25 mouse cellular contexts compared by ENCODE assay signal in genomic region chr10:34309915-34310685, GRCm38 (mm10). TPM values are rescaled to one million over a fixed set of nuclear protein-coding genes. Genes with fewer than 3 reads are reported as not detected.
DNase-seq lines count a peak whose midpoint lies in the region; ATAC-seq and TF ChIP-seq lines count a peak whose summit lies in the region.
"Had no signal": no experiment of that assay in that cellular context is flagged by ENCODE, and none has a peak within 500 bp of the region (broad histone marks: within the 10 kb centered on the region; RNA-seq: fewer than 3 reads in every experiment).

No protein-coding gene starts in this region.

- no peak for TF ChIP-seq CTCF in lung, adult 2 months (IDR thresholded peaks at IDR 0.05; ENCODE audit: insufficient read depth, low read length)

- H3K36me3 ChIP-seq in heart, embryonic 15.5 days, result no peaks in the 10 kb centered on the region
- H3K36me3 ChIP-seq: forebrain, embryonic 10.5 days had no signal

- peaks cover 4% of the 10 kb centered on the region; the same call in 1 of the 2 replicates for H3K4me1 ChIP-seq in heart, embryonic 15.5 days (replicated peaks)
- no peaks in the 10 kb centered on the region for H3K4me1 ChIP-seq in lung, adult 2 months (ENCODE audit: control insufficient read depth, insufficient read depth, low read length)
- H3K4me1 ChIP-seq: forebrain, embryonic 10.5 days; forebrain, embryonic 13.5 days had no signal

- no peaks in the 10 kb centered on the region for H3K9me3 ChIP-seq in heart, embryonic 15.5 days (replicated peaks)
- H3K9me3 ChIP-seq: forebrain, embryonic 10.5 days; forebrain, embryonic 13.5 days had no signal

- no peak overlapping the region for H3K4me3 ChIP-seq in heart, embryonic 15.5 days
- H3K4me3 ChIP-seq in lung, adult 2 months (replicated peaks; ENCODE audit: extremely low read depth, low read depth, low read length), result no peak overlapping the region
- H3K4me3 ChIP-seq: forebrain, embryonic 10.5 days; forebrain, embryonic 13.5 days had no signal

- peak; percentile 30 for DNase-seq in heart, adult 11 months
- DNase-seq in heart, adult 8-10 months (ENCODE audit: low spot score), result no peak
- no peak for DNase-seq in heart, adult 9 months (ENCODE audit: low spot score in 2 of 2)
- peak; percentile 34 to 47 for DNase-seq in lung, adult 18-20 months
- DNase-seq in lung, postnatal 4 days, result no peak
- peak; percentile 55 for DNase-seq in lung, postnatal 36 days
- DNase-seq in lung, adult 2 months, result no peak
- DNase-seq: adrenal gland, adult 8-10 months; adrenal gland, postnatal 25 days; cerebellum, adult 18-20 months; cerebellum, adult 9-10 months; cerebellum, postnatal 14 days; gastrocnemius, postnatal 10 days; gastrocnemius, postnatal 36 days; heart, postnatal 10 days; heart, postnatal 4 days had no signal

- H3K27ac ChIP-seq in heart, embryonic 15.5 days, result no peak overlapping the region; the same call in 1 of the 2 replicates
- H3K27ac ChIP-seq: forebrain, embryonic 10.5 days; forebrain, embryonic 13.5 days; hindbrain, embryonic 14.5 days; hindbrain, postnatal 0 days had no signal

- peak overlapping the region; percentile 36; the same call in 1 of the 2 replicates for H3K4me2 ChIP-seq in heart, embryonic 15.5 days
- H3K4me2 ChIP-seq: forebrain, embryonic 13.5 days; hindbrain, embryonic 14.5 days had no signal

- no peak overlapping the region for H3K9ac ChIP-seq in heart, embryonic 15.5 days
- H3K9ac ChIP-seq: forebrain, embryonic 13.5 days; hindbrain, embryonic 14.5 days had no signal

- WGBS in heart, embryonic 15.5 days, result 60% methylated on average over 9 of the region's 9 CpGs
- WGBS in lung, adult 2 months, result 61% methylated on average over 9 of the region's 9 CpGs

- no peak for ATAC-seq in heart, embryonic 15.5 days (replicated peaks; ENCODE audit: insufficient number of reproducible peaks, insufficient read depth, low FRiP score, low read depth)
- ATAC-seq: activated CD4-positive, CD25-positive, alpha-beta regulatory T cell, adult 4 months; forebrain, embryonic 13.5 days; forebrain, embryonic 16.5 days; hindbrain, postnatal 0 days; inflammation-experienced regulatory T-cells, adult 6 months; intestine, embryonic 16.5 days had no signal

- TF ChIP-seq POLR2A in lung, adult 2 months (IDR thresholded peaks at IDR 0.05; ENCODE audit: borderline replicate concordance, extremely low read depth, low read depth, low read length), result no peak

- no peaks in the 10 kb centered on the region for H3K27me3 ChIP-seq in heart, embryonic 15.5 days
- H3K27me3 ChIP-seq: forebrain, embryonic 13.5 days had no signal

RNA-seq across cellular contexts. Expression of gene Tspyl4, which starts 12.9 kb away (rescaled TPM):
- 10 to 100 TPM; 13.9 to 20.4 (median 14.5) TPM for total RNA-seq in heart, adult 8-10 months (2022)
- polyA plus RNA-seq in heart, embryonic 15.5 days (2015; fragmentation: Nextera tagmentation; extraction: Ambion mirVana), result 18.5 and 20.1 TPM in 2 replicates
- polyA plus RNA-seq in lung, adult 2 months (2012; rRNA removed), result 7.2 and 13.0 TPM in 2 replicates

RNA-seq across cellular contexts. Expression of gene Tspyl1, which starts 28.1 kb away (rescaled TPM):
- total RNA-seq in heart, adult 8-10 months (2022), result 10 to 100 TPM; 65.2 to 73.0 (median 68.1) TPM
- 69.4 and 72.5 TPM in 2 replicates for polyA plus RNA-seq in heart, embryonic 15.5 days (2015; fragmentation: Nextera tagmentation; extraction: Ambion mirVana)
- 26.3 and 33.6 TPM in 2 replicates for polyA plus RNA-seq in lung, adult 2 months (2012; rRNA removed)

Comparison
In these comparisons a context has a peak if more than half of its experiments do, and no peak if none do; other contexts are left out.
1. DNase-seq: peak in heart, adult 11 months (single experiment), lung, adult 18-20 months (2 of 2) and lung, postnatal 36 days (single experiment); none in heart, adult 8-10 months (single experiment), heart, adult 9 months (0 of 2), lung, postnatal 4 days (0 of 2) and lung, adult 2 months (single experiment).